Mouse (Mus musculus) cerebellum, adult 2 months (tissue): ENCODE measurements around the gene Igsf21. TPM values are rescaled to one million over a fixed set of nuclear protein-coding genes. Genes with fewer than 3 reads are reported as not detected.

Source experiments
- DNase-seq, 2 experiments: peaks; one replicate each; pipeline ENCODE4 v3.0.0; 2021
- H3K27ac ChIP-seq: fragments of 200-500 bp; 2 replicates; pipeline ENCODE4 v1.5.1; 2012; ENCODE audit warnings: low read length, control low read depth, inconsistent platforms; ENCODE audit not compliant: insufficient read depth
- H3K27me3 ChIP-seq: fragments of 200-500 bp; 2 replicates; pipeline ENCODE4 v1.6.1; 2012; ENCODE audit warnings: inconsistent platforms, mild to moderate bottlenecking, low read length, moderate library complexity; ENCODE audit not compliant: control insufficient read depth, insufficient read depth
- H3K4me1 ChIP-seq: fragments of 200-500 bp; 2 replicates; pipeline ENCODE4 v1.6.1; 2011; ENCODE audit warnings: low read length; ENCODE audit not compliant: control insufficient read depth, insufficient read depth
- H3K4me3 ChIP-seq: fragments of 200-500 bp; replicated peaks from 2 replicates; pipeline ENCODE3; 2011; ENCODE audit warnings: mild to moderate bottlenecking, low read depth, low read length, control low read depth; ENCODE audit not compliant: insufficient read depth
- CTCF ChIP-seq: fragments of 200-500 bp; IDR thresholded peaks from 2 replicates; pipeline ENCODE4 v1.5.1; 2011; ENCODE audit warnings: low read depth, mild to moderate bottlenecking, control low read depth, low read length, moderate library complexity, borderline replicate concordance; ENCODE audit not compliant: insufficient read depth
- POLR2A ChIP-seq: fragments of 200-500 bp; IDR thresholded peaks from 2 replicates; pipeline ENCODE4 v1.6.1; 2011; ENCODE audit warnings: low read length, control low read depth, borderline replicate concordance; ENCODE audit not compliant: insufficient read depth
- WGBS: fragments of 180-500 bp; shearing (Covaris S2); methylation state at CpG from one replicate; pipeline ENCODE4 v1.1.7; 2018; 5-methylcytosine and 5-hydroxymethylcytosine counted together
- polyA plus RNA-seq: library from polyadenylated mRNA; depleted of rRNA; stranded (reverse); fragments of >200 nt; gene quantifications from 2 replicates; pipeline ENCODE4 v1.2.3, GENCODE M21; 2012

The Igsf21 gene
- polyA plus RNA-seq, 1 experiment, result 55.2 TPM

- Histone ChIP-seq H3K27ac (peak overlapping the region; percentile 40), H3K4me1 (peaks cover 46% of the 10 kb centered on the region), H3K27me3 (no peaks in the 10 kb centered on the region), H3K4me3 (peak overlapping the region; percentile 14)
- TF ChIP-seq POLR2A (no peak), CTCF (no peak)
- peak in 1 of 2 experiments; percentile 71 for DNase-seq
- WGBS, result 8% methylated on average over 32 of the region's 32 CpGs
These were observed 137.5 kb downstream of the Igsf21 start for GRCm38 (mm10) chr4:140108871-140109625.

GRCm38 (mm10) chr4:140107161-140107560 lies 139.4 kb downstream of the Igsf21 start:
- 28% methylated on average over 12 of the region's 12 CpGs for WGBS
- Histone ChIP-seq H3K4me1 (peaks cover 54% of the 10 kb centered on the region), H3K27ac (no peak overlapping the region), H3K4me3 (no peak overlapping the region), H3K27me3 (no peaks in the 10 kb centered on the region)
- no peak for TF ChIP-seq POLR2A
- no peak for TF ChIP-seq CTCF
- DNase-seq, result peak in 1 of 2 experiments; percentile 43

- no peak overlapping the region for H3K27ac ChIP-seq
These were observed 141.8 kb downstream of the Igsf21 start for GRCm38 (mm10) chr4:140104795-140105194.

GRCm38 (mm10) chr4:140103341-140104027 lies 143.1 kb downstream of the Igsf21 start:
- no peak for DNase-seq
- Histone ChIP-seq H3K4me1 (peaks cover 43% of the 10 kb centered on the region), H3K4me3 (no peak overlapping the region), H3K27me3 (no peaks in the 10 kb centered on the region), H3K27ac (no peak overlapping the region)
- TF ChIP-seq CTCF (no peak), POLR2A (no peak)
- WGBS, result 62% methylated on average over 28 of the region's 28 CpGs

More at GRCm38 (mm10) chr4:140104795-140105194, 141.8 kb downstream of the Igsf21 start:
- Histone ChIP-seq H3K4me3 (no peak overlapping the region), H3K4me1 (peaks cover 56% of the 10 kb centered on the region), H3K27me3 (no peaks in the 10 kb centered on the region)
- TF ChIP-seq POLR2A (no peak), CTCF (no peak)
- 36% methylated on average over 6 of the region's 6 CpGs for WGBS
- no peak for DNase-seq

- 49% methylated on average over 11 of the region's 11 CpGs for WGBS
- Histone ChIP-seq H3K27ac (no peak overlapping the region), H3K4me3 (no peak overlapping the region), H3K4me1 (peaks cover 37% of the 10 kb centered on the region), H3K27me3 (no peaks in the 10 kb centered on the region)
- TF ChIP-seq CTCF (no peak), POLR2A (no peak)
- no peak for DNase-seq
These were observed 143.9 kb downstream of the Igsf21 start for GRCm38 (mm10) chr4:140102581-140103200.

- DNase-seq, result peak in 1 of 2 experiments; percentile 50
- Histone ChIP-seq H3K4me1 (peaks cover 21% of the 10 kb centered on the region; the same call in 1 of the 2 replicates), H3K27ac (no peak overlapping the region), H3K27me3 (no peaks in the 10 kb centered on the region), H3K4me3 (no peak overlapping the region)
- no peak for TF ChIP-seq POLR2A
- peak; percentile 58; the same call in 1 of the 2 replicates for TF ChIP-seq CTCF
- WGBS, result 47% methylated on average over 5 of the region's 5 CpGs
These were observed 145.5 kb downstream of the Igsf21 start for GRCm38 (mm10) chr4:140101106-140101505.

GRCm38 (mm10) chr4:140100141-140100540 lies 146.4 kb downstream of the Igsf21 start:
- Histone ChIP-seq H3K27ac (no peak overlapping the region), H3K4me3 (no peak overlapping the region), H3K4me1 (peaks cover 18% of the 10 kb centered on the region; the same call in 1 of the 2 replicates), H3K27me3 (no peaks in the 10 kb centered on the region)
- WGBS, result 85% methylated on average over 1 of the region's 1 CpGs
- TF ChIP-seq POLR2A, result no peak
- peak; percentile 67 for TF ChIP-seq CTCF
- peak in 1 of 2 experiments; percentile 55 for DNase-seq
